Mouse (Mus musculus): ENCODE measurements at regions not wholly inside any gene's neighbourhood (a gene's known extent, or its start where the extent isn't known, plus 50 kb on each side); places are given as distances from the start of the nearest gene placed in this dataset.

DNA sequence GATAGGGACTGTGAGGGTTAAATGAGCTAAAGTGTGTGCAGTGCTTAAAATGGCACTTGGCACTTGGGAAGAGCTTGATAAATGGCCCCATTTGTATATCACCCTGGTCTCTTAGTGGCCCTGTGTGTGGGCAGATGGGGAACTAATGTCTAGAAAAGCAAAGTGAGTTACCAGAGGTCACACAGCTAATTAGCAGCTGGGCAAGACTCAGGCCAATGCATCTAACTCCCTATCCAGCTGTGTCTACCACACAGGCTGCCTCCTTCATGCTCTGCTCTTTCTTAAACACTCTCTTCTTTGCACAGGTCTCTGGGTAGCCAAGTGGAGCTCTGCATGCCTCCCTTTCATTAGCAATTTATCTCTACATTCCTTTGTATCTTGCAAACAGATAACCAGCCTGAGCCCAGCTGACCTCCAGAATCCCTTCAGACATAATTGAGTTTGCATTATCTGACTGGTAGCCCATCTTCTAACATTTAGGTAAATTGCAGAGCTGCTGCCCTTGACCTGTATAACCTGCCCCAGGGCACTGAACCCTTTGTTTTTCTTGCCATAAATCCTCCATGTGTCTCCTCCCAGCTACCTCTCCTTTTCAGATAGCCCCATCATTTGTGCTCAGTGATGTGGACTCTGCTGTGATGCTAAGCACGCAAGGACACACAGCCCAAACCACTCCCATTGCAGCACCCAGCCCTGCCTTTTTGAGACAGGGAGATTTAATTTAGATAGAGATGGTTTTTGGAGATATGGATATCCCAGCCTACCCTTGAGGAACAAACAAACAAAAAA, 263.5 kb upstream of the Plxna2 start:
- WGBS = 62% methylated on average over 1 of the region's 1 CpGs

DNA sequence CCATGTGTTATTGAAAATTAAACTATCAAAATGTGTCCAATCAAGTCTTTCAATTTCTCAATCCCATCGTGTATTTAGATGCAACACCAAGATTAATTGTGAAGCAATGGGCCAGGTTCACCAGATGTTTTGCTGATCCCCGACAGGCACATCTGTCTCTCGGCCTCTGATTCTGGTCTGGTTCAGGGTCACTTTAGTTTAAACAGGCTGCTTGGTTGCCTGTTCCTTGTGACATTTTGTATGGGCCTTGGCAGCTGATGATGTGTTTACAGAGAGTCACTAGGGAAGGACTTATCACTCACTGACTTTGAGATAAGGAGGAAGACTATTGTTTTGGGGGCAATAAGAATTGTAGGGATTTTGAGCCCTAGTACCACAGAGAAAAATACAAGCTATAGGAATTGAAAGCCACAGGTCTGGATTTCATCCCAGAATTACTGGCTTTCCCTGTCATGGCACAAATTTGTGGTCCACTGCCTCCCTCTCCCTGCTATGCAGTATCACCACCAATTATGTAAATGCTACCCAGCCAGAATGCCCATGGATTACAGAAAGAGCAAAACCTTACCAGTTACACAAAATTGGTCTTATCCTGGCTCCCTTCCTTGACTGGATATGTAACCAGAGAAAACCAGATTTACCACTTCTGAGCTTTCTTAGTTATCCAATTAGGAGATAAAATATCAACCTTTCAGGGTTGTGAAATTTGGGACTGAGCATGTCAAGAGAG, 272.5 kb upstream of the Plxna2 start:
- no peak for ATAC-seq (replicated peaks; ENCODE audit: insufficient number of reproducible peaks, low FRiP score, low TSS enrichment, low read depth)
- DNase-seq (ENCODE audit: low spot score) = no peak
- Histone ChIP-seq H3K4me3 (ENCODE audit: low read depth, low read length) (no peak overlapping the region), H3K9me3 (replicated peaks; ENCODE audit: control insufficient read depth, low read length) (no peaks in the 10 kb centered on the region), H3K36me3 (replicated peaks; ENCODE audit: control insufficient read depth, insufficient read depth, low read depth, low read length) (no peaks in the 10 kb centered on the region), H3K9ac (replicated peaks; ENCODE audit: low read length) (no peak overlapping the region), H3K4me1 (ENCODE audit: control insufficient read depth, insufficient read depth, low read length) (no peaks in the 10 kb centered on the region), H3K27me3 (ENCODE audit: control insufficient read depth, insufficient read depth, low read length) (no peaks in the 10 kb centered on the region), H3K27ac (replicated peaks; ENCODE audit: low read depth, low read length) (no peak overlapping the region), H3K4me2 (ENCODE audit: low read depth, low read length) (no peak overlapping the region)
- WGBS = 51% methylated on average over 3 of the region's 3 CpGs

More for the DNA sequence above, 263.5 kb upstream of the Plxna2 start:
- no peak for DNase-seq (ENCODE audit: low spot score)
- Histone ChIP-seq H3K36me3 (replicated peaks; ENCODE audit: control insufficient read depth, insufficient read depth, low read depth, low read length) (no peaks in the 10 kb centered on the region), H3K4me3 (ENCODE audit: low read depth, low read length) (no peak overlapping the region), H3K4me1 (ENCODE audit: control insufficient read depth, insufficient read depth, low read length) (no peaks in the 10 kb centered on the region), H3K9me3 (replicated peaks; ENCODE audit: control insufficient read depth, low read length) (no peaks in the 10 kb centered on the region), H3K9ac (replicated peaks; ENCODE audit: low read length) (no peak overlapping the region), H3K27ac (replicated peaks; ENCODE audit: low read depth, low read length) (no peak overlapping the region), H3K4me2 (ENCODE audit: low read depth, low read length) (no peak overlapping the region), H3K27me3 (ENCODE audit: control insufficient read depth, insufficient read depth, low read length) (no peaks in the 10 kb centered on the region)
- no peak for ATAC-seq (replicated peaks; ENCODE audit: insufficient number of reproducible peaks, low FRiP score, low TSS enrichment, low read depth)

DNA sequence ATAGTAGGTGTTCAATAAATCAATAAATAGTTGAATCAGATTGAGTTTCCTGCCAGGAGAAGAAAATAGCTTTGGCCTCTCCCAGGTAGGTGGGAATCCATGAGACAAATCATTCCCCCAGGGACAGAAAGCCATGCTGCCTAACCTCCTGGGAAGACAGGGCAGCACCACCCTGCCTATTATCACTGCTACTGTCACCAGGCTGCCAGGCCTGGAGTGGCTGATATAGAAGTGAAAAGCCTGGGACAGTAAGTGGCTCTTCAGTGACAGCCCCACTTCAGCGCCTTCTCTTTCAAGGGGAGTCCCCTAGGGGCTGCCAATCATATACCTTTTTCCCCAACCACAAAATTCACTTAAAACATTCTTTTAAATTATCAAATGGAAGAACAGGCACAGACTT, 275.4 kb upstream of the Plxna2 start:
- ATAC-seq (replicated peaks; ENCODE audit: insufficient number of reproducible peaks, low FRiP score, low TSS enrichment, low read depth) = no peak

DNA sequence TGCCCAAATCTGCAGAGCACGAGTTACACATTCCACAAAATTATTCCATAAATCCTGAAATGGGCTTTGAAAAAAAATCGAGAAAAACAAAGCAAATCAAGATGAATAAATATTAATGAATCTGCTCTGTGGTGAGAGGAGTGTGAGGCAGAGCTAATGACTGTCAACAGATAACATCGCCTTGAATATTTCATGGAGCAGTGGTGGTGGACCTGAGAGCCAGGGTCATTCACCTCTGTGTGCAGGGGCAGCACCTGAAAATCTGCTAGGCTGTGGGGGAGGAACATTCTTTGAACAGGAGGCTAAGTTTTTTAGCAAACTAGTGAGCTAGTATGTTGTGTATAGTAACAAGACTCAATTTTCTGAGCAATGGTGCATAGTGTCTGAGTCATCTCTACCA, 276.3 kb upstream of the Plxna2 start:
- ATAC-seq (replicated peaks; ENCODE audit: insufficient number of reproducible peaks, low FRiP score, low TSS enrichment, low read depth) = no peak
- no peaks in the 10 kb centered on the region for H3K4me1 ChIP-seq (ENCODE audit: control insufficient read depth, insufficient read depth, low read length)
- no peaks in the 10 kb centered on the region for H3K9me3 ChIP-seq (replicated peaks; ENCODE audit: control insufficient read depth, low read length)
- H3K27me3 ChIP-seq (ENCODE audit: control insufficient read depth, insufficient read depth, low read length) = no peaks in the 10 kb centered on the region
- no peak overlapping the region for H3K27ac ChIP-seq (replicated peaks; ENCODE audit: low read depth, low read length)
- no peak overlapping the region for H3K4me2 ChIP-seq (ENCODE audit: low read depth, low read length)
- no peak overlapping the region for H3K4me3 ChIP-seq (ENCODE audit: low read depth, low read length)
- WGBS = 38% methylated on average over 3 of the region's 3 CpGs
- no peak for DNase-seq (ENCODE audit: low spot score)
- no peak overlapping the region for H3K9ac ChIP-seq (replicated peaks; ENCODE audit: low read length)
- no peaks in the 10 kb centered on the region for H3K36me3 ChIP-seq (replicated peaks; ENCODE audit: control insufficient read depth, insufficient read depth, low read depth, low read length)

More for the DNA sequence above, 275.4 kb upstream of the Plxna2 start:
- Histone ChIP-seq H3K4me3 (ENCODE audit: low read depth, low read length) (no peak overlapping the region), H3K9ac (replicated peaks; ENCODE audit: low read length) (no peak overlapping the region), H3K36me3 (replicated peaks; ENCODE audit: control insufficient read depth, insufficient read depth, low read depth, low read length) (no peaks in the 10 kb centered on the region), H3K9me3 (replicated peaks; ENCODE audit: control insufficient read depth, low read length) (no peaks in the 10 kb centered on the region), H3K4me2 (ENCODE audit: low read depth, low read length) (no peak overlapping the region), H3K27ac (replicated peaks; ENCODE audit: low read depth, low read length) (no peak overlapping the region), H3K4me1 (ENCODE audit: control insufficient read depth, insufficient read depth, low read length) (no peaks in the 10 kb centered on the region), H3K27me3 (ENCODE audit: control insufficient read depth, insufficient read depth, low read length) (no peaks in the 10 kb centered on the region)
- DNase-seq (ENCODE audit: low spot score) = no peak
- WGBS = 64% methylated on average over 1 of the region's 1 CpGs

DNA sequence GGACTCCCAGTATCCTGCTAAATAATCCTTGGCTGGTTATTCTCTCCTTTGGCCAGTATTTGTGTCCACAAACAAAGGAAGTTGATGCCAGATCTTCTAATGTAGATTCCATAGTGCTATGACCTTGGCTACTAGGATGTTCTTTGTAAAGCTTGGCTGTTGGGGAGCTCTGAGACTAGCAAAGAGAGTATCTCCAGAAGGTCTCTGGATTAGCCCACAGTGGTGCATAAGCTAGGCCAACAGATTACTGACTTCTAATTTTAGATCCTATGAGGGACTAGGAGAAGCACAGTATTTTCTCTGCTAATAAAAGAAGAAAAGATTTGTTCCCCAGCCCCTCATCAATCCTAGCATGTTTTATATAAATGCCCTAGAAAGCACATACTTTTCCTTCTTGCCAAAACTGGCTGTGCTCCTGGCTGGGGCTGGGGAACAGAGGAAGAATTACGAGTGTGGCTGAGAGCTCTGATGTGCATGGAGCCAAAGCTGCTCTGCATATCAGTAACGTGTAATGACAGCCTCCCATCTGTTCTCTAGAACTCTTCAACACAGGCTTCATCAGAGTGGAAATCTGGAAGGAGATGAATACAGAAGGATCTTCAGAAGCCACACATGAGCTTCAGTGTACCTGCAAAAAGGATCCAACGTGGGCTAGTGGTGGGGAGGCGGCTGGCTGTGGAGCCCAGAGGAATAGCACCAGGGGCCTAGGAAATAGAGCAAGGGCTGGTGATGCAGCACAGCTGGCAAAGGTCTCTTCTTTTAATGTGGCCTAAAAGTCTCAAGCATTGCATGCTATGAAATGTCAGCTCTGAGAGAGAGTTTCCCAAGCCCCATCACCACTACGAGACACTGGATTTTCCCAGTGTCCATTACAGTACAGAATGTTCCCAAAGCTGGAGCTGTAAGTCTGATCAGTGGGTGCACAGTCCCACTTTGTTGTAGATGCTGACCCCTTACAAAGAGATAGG, 283.0 kb upstream of the Plxna2 start:
- DNase-seq (ENCODE audit: low spot score) (no peak), ATAC-seq (replicated peaks; ENCODE audit: insufficient number of reproducible peaks, low FRiP score, low TSS enrichment, low read depth) (no peak)
- H3K27me3 ChIP-seq (ENCODE audit: control insufficient read depth, insufficient read depth, low read length) = no peaks in the 10 kb centered on the region
- no peak overlapping the region for H3K27ac ChIP-seq (replicated peaks; ENCODE audit: low read depth, low read length)
- no peak overlapping the region for H3K4me2 ChIP-seq (ENCODE audit: low read depth, low read length)
- no peaks in the 10 kb centered on the region for H3K36me3 ChIP-seq (replicated peaks; ENCODE audit: control insufficient read depth, insufficient read depth, low read depth, low read length)
- no peaks in the 10 kb centered on the region; the same call in 1 of the 2 replicates for H3K4me1 ChIP-seq (ENCODE audit: control insufficient read depth, insufficient read depth, low read length)
- WGBS = 76% methylated on average over 5 of the region's 5 CpGs
- H3K4me3 ChIP-seq (ENCODE audit: low read depth, low read length) = no peak overlapping the region
- H3K9ac ChIP-seq (replicated peaks; ENCODE audit: low read length) = no peak overlapping the region
- H3K9me3 ChIP-seq (replicated peaks; ENCODE audit: control insufficient read depth, low read length) = no peaks in the 10 kb centered on the region

DNA sequence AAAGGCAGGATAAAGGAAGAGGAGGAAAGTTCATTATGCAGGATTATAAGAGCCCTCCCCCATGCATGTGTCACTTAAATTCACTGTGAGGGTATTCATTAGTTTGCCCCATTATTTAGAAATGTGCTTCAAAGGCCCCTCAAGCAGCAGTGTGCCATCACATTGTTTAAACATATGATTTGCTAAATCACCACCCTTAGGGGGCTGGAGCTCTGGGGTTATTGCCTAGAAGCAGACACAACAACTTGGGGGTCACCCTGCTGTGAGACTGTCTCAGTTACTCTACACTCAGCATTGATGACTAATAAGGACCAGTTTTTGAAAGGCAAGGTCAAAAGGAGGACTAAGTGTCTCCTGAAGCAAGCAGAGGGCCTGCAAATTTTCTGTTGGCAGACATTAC, 285.4 kb upstream of the Plxna2 start:
- no peaks in the 10 kb centered on the region for H3K27me3 ChIP-seq (ENCODE audit: control insufficient read depth, insufficient read depth, low read length)
- H3K4me1 ChIP-seq (ENCODE audit: control insufficient read depth, insufficient read depth, low read length) = no peaks in the 10 kb centered on the region; the same call in 1 of the 2 replicates
- no peaks in the 10 kb centered on the region for H3K36me3 ChIP-seq (replicated peaks; ENCODE audit: control insufficient read depth, insufficient read depth, low read depth, low read length)
- H3K4me3 ChIP-seq (ENCODE audit: low read depth, low read length) = no peak overlapping the region
- no peaks in the 10 kb centered on the region for H3K9me3 ChIP-seq (replicated peaks; ENCODE audit: control insufficient read depth, low read length)
- H3K9ac ChIP-seq (replicated peaks; ENCODE audit: low read length) = no peak overlapping the region
- DNase-seq (ENCODE audit: low spot score) (peak; percentile 6), ATAC-seq (replicated peaks; ENCODE audit: insufficient number of reproducible peaks, low FRiP score, low TSS enrichment, low read depth) (peak; percentile 62; the same call in 1 of the 2 replicates)
- H3K27ac ChIP-seq (replicated peaks; ENCODE audit: low read depth, low read length) = no peak overlapping the region
- no peak overlapping the region for H3K4me2 ChIP-seq (ENCODE audit: low read depth, low read length)

DNA sequence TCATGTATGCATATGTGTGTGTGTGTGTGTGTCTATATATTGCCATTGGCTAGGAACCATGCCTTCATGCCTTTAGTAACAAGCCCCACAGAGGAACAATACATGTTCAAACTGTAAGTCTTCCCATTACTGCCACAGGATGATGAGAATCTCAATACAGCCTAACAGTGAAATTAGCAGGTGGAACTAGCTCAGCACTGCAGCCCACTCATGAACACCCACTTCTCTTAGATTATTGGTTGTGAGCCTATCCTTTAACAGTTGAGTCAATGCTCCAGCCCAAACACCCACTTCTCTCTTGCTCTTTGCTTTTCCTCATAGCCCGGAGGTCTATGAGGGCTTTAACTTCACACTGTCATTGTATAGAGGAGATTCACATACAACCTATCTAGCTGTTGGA, 287.5 kb upstream of the Plxna2 start:
- DNase-seq (ENCODE audit: low spot score) = no peak
- Histone ChIP-seq H3K4me3 (ENCODE audit: low read depth, low read length) (no peak overlapping the region), H3K9ac (replicated peaks; ENCODE audit: low read length) (no peak overlapping the region), H3K27ac (replicated peaks; ENCODE audit: low read depth, low read length) (no peak overlapping the region), H3K4me1 (ENCODE audit: control insufficient read depth, insufficient read depth, low read length) (no peaks in the 10 kb centered on the region; the same call in 1 of the 2 replicates), H3K27me3 (ENCODE audit: control insufficient read depth, insufficient read depth, low read length) (no peaks in the 10 kb centered on the region), H3K9me3 (replicated peaks; ENCODE audit: control insufficient read depth, low read length) (no peaks in the 10 kb centered on the region), H3K36me3 (replicated peaks; ENCODE audit: control insufficient read depth, insufficient read depth, low read depth, low read length) (no peaks in the 10 kb centered on the region), H3K4me2 (ENCODE audit: low read depth, low read length) (no peak overlapping the region)
- no peak for ATAC-seq (replicated peaks; ENCODE audit: insufficient number of reproducible peaks, low FRiP score, low TSS enrichment, low read depth)
- WGBS = 100% methylated on average over 1 of the region's 1 CpGs

All from embryonic facial prominence, embryonic 11.5 days (tissue).